Mouse (Mus musculus): ENCODE data around the gene Rogdi. TPM values are rescaled to one million over a fixed set of nuclear protein-coding genes. Genes with fewer than 3 reads are reported as not detected.

Rogdi gene
- polyA plus RNA-seq (2014; fragmentation: Nextera tagmentation; extraction: Ambion mirVana) = 50.1 and 54.4 TPM in 2 replicates

DNA sequence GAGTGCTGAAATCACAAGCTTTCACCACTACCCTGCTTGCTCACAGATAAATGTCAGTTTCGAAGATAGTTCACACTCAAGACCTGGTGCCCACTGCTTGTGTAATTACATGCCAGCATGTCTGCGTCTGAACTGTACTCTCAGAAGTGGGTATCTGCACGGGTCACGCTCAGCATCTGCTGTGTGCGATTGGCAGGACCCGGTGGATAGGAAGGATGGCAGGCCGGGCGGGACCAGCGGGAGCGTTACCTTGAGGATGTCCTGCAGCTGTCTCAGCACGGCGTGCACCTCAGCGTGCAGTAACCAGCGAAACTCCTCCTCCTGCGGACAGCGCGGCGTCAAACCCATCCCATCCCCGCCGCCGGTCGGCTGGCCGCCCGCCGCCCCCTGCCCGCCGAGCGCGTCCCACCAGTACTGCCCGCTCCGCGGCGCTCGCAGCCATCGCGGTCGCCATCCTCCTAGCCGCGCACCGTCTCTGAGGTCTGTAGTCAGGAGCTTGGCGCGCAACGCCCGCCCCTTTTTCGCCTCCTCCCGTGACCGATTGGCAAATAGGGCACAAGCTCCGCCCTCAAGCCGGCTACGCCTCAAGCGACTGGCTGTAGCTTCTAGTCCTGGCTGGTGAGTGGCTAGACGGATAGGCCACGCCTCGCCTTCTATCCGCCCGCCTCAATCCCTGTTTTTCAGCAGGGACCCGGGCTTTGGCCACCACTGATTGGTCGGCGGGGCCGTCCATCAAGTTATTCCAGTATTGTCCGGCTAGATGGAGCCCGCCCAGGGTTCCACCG is at the start of gene Rogdi:
Gene Rogdi (minus strand): TSS at position 500 of the 785 bp plus-strand sequence.
- ATAC-seq (replicated peaks; ENCODE audit: insufficient number of reproducible peaks, low FRiP score, low TSS enrichment) = peak; percentile 96
- Histone ChIP-seq H3K4me1 (ENCODE audit: control insufficient read depth, insufficient read depth, low read length) (peaks cover 9% of the 10 kb centered on the region; the same call in 1 of the 2 replicates), H3K4me2 (peak within 1 kb of the TSS; percentile 94), H3K27me3 (ENCODE audit: control insufficient read depth, insufficient read depth, low read length) (no peaks in the 10 kb centered on the region), H3K9ac (ENCODE audit: low read depth, low read length) (peak within 1 kb of the TSS; percentile 78), H3K27ac (ENCODE audit: low read depth, low read length) (0 out of 2 replicates have a peak within 1 kb of the TSS, but pooled peaks have one; percentile 25), H3K9me3 (replicated peaks; ENCODE audit: control insufficient read depth, low read length) (no peaks in the 10 kb centered on the region), H3K36me3 (ENCODE audit: control insufficient read depth, insufficient read depth, low read length) (peaks cover 23% of the 10 kb centered on the region), H3K4me3 (ENCODE audit: low read depth, low read length) (peak within 1 kb of the TSS; percentile 72)
- WGBS (ENCODE audit: insufficient replicate concordance) = under 1% methylated on average over 63 of the region's 63 CpGs

DNA sequence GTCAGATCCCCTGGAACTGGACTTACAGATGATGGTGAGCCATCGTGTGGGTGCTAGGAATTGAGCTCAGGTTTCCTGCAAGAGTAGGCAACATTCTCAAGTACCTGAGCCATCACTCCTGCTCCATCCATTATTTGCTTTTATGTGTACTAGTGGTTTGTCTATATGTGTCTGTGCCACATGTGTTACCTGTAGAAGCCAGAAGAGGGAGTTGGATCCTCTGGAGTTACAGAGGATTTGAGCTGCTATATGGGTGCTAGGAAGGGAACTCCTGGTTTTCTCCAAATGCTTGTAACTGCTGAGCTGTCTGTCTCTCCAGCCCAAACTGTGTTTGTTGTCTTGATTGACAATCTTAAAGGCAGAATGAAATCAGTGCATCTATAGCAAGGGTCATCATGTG is 44.8 kb upstream of the Rogdi start:
- Histone ChIP-seq H3K4me2 (no peak overlapping the region), H3K27me3 (ENCODE audit: control insufficient read depth, insufficient read depth, low read length) (no peaks in the 10 kb centered on the region), H3K27ac (ENCODE audit: low read depth, low read length) (no peak overlapping the region), H3K36me3 (ENCODE audit: control insufficient read depth, insufficient read depth, low read length) (peaks cover 17% of the 10 kb centered on the region; the same call in 1 of the 2 replicates), H3K4me1 (ENCODE audit: control insufficient read depth, insufficient read depth, low read length) (no peaks in the 10 kb centered on the region), H3K9ac (ENCODE audit: low read depth, low read length) (no peak overlapping the region), H3K9me3 (replicated peaks; ENCODE audit: control insufficient read depth, low read length) (no peaks in the 10 kb centered on the region), H3K4me3 (ENCODE audit: low read depth, low read length) (no peak overlapping the region)
- ATAC-seq (replicated peaks; ENCODE audit: insufficient number of reproducible peaks, low FRiP score, low TSS enrichment) = no peak
- WGBS (ENCODE audit: insufficient replicate concordance) = 91% methylated on average over 1 of the region's 1 CpGs

DNA sequence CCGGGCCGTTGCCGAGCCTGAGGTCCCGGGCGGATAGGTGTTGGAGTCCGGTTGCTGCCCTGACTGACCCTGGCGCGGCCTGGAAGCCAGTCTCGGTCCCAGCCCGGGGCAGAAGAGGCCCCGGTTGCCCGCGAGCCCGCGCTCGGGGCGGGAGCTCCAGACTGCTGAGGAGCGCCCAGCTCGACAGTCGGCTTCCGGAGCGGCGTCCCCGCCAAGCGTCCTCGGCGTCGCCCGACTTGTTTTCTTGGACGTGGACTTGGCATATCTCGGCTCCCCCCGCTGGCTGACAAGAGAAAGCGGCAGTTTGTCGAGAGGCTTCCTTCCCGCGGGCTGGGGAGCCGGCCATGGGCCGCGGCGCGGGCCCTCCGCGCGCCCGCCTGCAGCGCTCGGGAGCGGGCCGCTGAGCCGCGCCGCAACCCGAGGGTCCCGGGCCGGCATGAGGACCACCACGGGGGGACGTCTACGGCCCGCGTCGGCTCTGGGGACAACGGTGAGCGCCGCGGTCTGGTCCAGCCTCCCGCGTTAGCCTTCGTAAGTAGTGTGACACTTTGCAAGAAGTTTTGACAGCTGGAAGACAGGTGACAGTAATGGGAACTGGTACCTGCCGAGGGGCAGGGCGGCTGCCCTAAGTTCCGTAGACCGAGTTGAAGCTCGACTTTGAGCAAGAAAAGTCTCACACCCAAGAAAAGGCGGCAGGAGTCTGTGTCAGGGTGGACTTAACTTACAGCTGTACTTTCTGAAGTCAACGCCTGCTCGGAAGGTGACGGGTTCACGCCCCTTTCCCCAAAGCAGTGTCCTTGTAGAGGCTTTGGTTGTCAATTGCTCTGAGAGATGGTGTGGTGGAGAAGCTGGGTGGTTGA is 37.1 kb upstream of the Rogdi start:
- H3K36me3 ChIP-seq (ENCODE audit: control insufficient read depth, insufficient read depth, low read length) = peaks cover 16% of the 10 kb centered on the region; the same call in 1 of the 2 replicates

DNA sequence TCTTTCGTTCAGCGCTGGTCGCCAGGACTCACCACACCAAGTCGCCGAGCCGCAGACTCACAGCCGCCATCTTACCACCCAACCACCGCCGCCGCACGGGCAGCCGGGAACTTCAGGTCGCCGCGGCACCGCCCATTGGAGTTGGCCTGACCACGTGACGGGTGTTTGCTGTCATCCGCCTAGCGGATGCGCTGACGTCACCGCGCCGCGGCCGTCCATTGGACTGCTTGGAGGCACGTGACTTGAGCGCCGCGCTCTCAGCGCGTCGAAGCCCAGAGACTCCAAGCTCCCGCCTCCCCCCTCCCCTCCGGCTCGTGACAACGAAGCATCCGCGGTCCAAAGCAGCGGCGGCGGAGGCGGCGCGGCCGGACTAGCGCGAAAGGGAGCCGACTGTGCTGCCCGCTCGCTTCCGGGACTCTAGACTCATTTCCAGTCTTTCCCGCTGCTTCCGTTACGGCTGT is 36.5 kb upstream of the Rogdi start, which contains the start of the genes Glyr1 and Ubn1:
Gene Glyr1 (minus strand): TSS at position 90 of the 461 bp plus-strand sequence.
Gene Ubn1 (plus strand): TSS at position 284 of the 461 bp plus-strand sequence.
- H3K36me3 ChIP-seq (ENCODE audit: control insufficient read depth, insufficient read depth, low read length) = peaks cover 16% of the 10 kb centered on the region; the same call in 1 of the 2 replicates
- peak; percentile 100 for ATAC-seq (replicated peaks; ENCODE audit: insufficient number of reproducible peaks, low FRiP score, low TSS enrichment)
- peak within 1 kb of the TSS; percentile 96 for H3K4me2 ChIP-seq
- peak within 1 kb of the TSS; percentile 97 for H3K27ac ChIP-seq (ENCODE audit: low read depth, low read length)
- peak within 1 kb of the TSS; percentile 94 for H3K9ac ChIP-seq (ENCODE audit: low read depth, low read length)
- H3K4me1 ChIP-seq (ENCODE audit: control insufficient read depth, insufficient read depth, low read length) = peaks cover 14% of the 10 kb centered on the region; the same call in 1 of the 2 replicates
- H3K27me3 ChIP-seq (ENCODE audit: control insufficient read depth, insufficient read depth, low read length) = no peaks in the 10 kb centered on the region
- WGBS (ENCODE audit: insufficient replicate concordance) = under 1% methylated on average over 56 of the region's 56 CpGs
- H3K4me3 ChIP-seq (ENCODE audit: low read depth, low read length) = peak within 1 kb of the TSS; percentile 97
- H3K9me3 ChIP-seq (replicated peaks; ENCODE audit: control insufficient read depth, low read length) = no peaks in the 10 kb centered on the region

More for the DNA sequence above, 37.1 kb upstream of the Rogdi start:
- WGBS (ENCODE audit: insufficient replicate concordance) = under 1% methylated on average over 78 of the region's 78 CpGs
- peak; percentile 62 for ATAC-seq (replicated peaks; ENCODE audit: insufficient number of reproducible peaks, low FRiP score, low TSS enrichment)
- Histone ChIP-seq H3K9ac (ENCODE audit: low read depth, low read length) (peak overlapping the region; percentile 94), H3K4me2 (peak overlapping the region; percentile 96), H3K4me3 (ENCODE audit: low read depth, low read length) (peak overlapping the region; percentile 97), H3K27me3 (ENCODE audit: control insufficient read depth, insufficient read depth, low read length) (no peaks in the 10 kb centered on the region), H3K9me3 (replicated peaks; ENCODE audit: control insufficient read depth, low read length) (no peaks in the 10 kb centered on the region), H3K4me1 (ENCODE audit: control insufficient read depth, insufficient read depth, low read length) (peaks cover 14% of the 10 kb centered on the region; the same call in 1 of the 2 replicates), H3K27ac (ENCODE audit: low read depth, low read length) (peak overlapping the region; percentile 97)

GRCm38 (mm10) chr16:5049182-5049773 is 35.9 kb upstream of the Rogdi start:
- Histone ChIP-seq H3K4me2 (peak overlapping the region; percentile 96), H3K27ac (ENCODE audit: low read depth, low read length) (peak overlapping the region; percentile 72), H3K4me1 (ENCODE audit: control insufficient read depth, insufficient read depth, low read length) (peaks cover 14% of the 10 kb centered on the region; the same call in 1 of the 2 replicates), H3K4me3 (ENCODE audit: low read depth, low read length) (peak overlapping the region; percentile 97), H3K9ac (ENCODE audit: low read depth, low read length) (peak overlapping the region; percentile 94), H3K36me3 (ENCODE audit: control insufficient read depth, insufficient read depth, low read length) (peaks cover 16% of the 10 kb centered on the region; the same call in 1 of the 2 replicates), H3K9me3 (replicated peaks; ENCODE audit: control insufficient read depth, low read length) (no peaks in the 10 kb centered on the region), H3K27me3 (ENCODE audit: control insufficient read depth, insufficient read depth, low read length) (no peaks in the 10 kb centered on the region)
- ATAC-seq (replicated peaks; ENCODE audit: insufficient number of reproducible peaks, low FRiP score, low TSS enrichment) = peak; percentile 65
- WGBS (ENCODE audit: insufficient replicate concordance) = under 1% methylated on average over 38 of the region's 38 CpGs

- H3K9me3 ChIP-seq (replicated peaks; ENCODE audit: control insufficient read depth, low read length) = no peaks in the 10 kb centered on the region
- no peak overlapping the region for H3K4me3 ChIP-seq (ENCODE audit: low read depth, low read length)
- no peak overlapping the region for H3K27ac ChIP-seq (ENCODE audit: low read depth, low read length)
- ATAC-seq (replicated peaks; ENCODE audit: insufficient number of reproducible peaks, low FRiP score, low TSS enrichment) = no peak
- peaks cover 20% of the 10 kb centered on the region; the same call in 1 of the 2 replicates for H3K36me3 ChIP-seq (ENCODE audit: control insufficient read depth, insufficient read depth, low read length)
- H3K9ac ChIP-seq (ENCODE audit: low read depth, low read length) = no peak overlapping the region
- H3K4me1 ChIP-seq (ENCODE audit: control insufficient read depth, insufficient read depth, low read length) = peaks cover 9% of the 10 kb centered on the region; the same call in 1 of the 2 replicates
- no peak overlapping the region for H3K4me2 ChIP-seq
- 91% methylated on average over 3 of the region's 3 CpGs for WGBS (ENCODE audit: insufficient replicate concordance)
- no peaks in the 10 kb centered on the region for H3K27me3 ChIP-seq (ENCODE audit: control insufficient read depth, insufficient read depth, low read length)
Measured at GRCm38 (mm10) chr16:5045322-5045721, 32.0 kb upstream of the Rogdi start.

DNA sequence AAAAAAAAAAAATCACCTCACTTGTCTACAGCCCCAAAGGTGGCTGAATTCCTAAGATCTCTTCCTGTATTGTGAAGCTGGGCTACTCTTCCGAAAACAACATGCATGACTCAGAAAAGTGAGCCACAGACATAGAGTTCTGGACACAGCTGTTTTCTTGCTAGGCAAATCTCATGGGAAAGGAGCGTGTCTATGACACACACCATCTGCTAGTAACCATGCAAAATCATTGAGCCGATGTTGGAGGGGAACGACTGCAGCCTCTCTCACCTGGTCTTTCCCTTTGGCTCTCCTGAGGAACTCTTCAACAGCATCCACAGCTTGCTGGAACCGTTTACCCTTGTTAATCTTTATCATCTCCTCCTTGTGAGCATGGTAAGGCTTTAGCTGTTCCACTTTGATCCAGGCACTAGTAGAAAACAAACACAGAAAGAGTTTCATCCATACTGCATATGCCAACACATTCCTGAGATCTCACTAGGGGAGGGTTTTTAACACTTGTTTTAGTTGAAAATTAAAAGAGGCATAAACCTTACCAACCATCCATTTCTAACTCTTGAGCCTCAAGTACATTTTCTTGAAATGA is 23.4 kb upstream of the Rogdi start:
- no peak overlapping the region for H3K4me3 ChIP-seq (ENCODE audit: low read depth, low read length)
- no peak for ATAC-seq (replicated peaks; ENCODE audit: insufficient number of reproducible peaks, low FRiP score, low TSS enrichment)
- H3K36me3 ChIP-seq (ENCODE audit: control insufficient read depth, insufficient read depth, low read length) = peaks cover 62% of the 10 kb centered on the region
- H3K4me1 ChIP-seq (ENCODE audit: control insufficient read depth, insufficient read depth, low read length) = no peaks in the 10 kb centered on the region
- 88% methylated on average over 5 of the region's 5 CpGs for WGBS (ENCODE audit: insufficient replicate concordance)
- H3K4me2 ChIP-seq = no peak overlapping the region
- no peaks in the 10 kb centered on the region for H3K27me3 ChIP-seq (ENCODE audit: control insufficient read depth, insufficient read depth, low read length)
- H3K9me3 ChIP-seq (replicated peaks; ENCODE audit: control insufficient read depth, low read length) = no peaks in the 10 kb centered on the region
- H3K9ac ChIP-seq (ENCODE audit: low read depth, low read length) = no peak overlapping the region
- no peak overlapping the region for H3K27ac ChIP-seq (ENCODE audit: low read depth, low read length)
